Mouse (Mus musculus): ENCODE measurements around the gene Neu3. TPM values are rescaled to one million over a fixed set of nuclear protein-coding genes. Genes with fewer than 3 reads are reported as not detected.

Neu3 gene
- polyA plus RNA-seq, 1 experiment: 0.91 TPM

DNA sequence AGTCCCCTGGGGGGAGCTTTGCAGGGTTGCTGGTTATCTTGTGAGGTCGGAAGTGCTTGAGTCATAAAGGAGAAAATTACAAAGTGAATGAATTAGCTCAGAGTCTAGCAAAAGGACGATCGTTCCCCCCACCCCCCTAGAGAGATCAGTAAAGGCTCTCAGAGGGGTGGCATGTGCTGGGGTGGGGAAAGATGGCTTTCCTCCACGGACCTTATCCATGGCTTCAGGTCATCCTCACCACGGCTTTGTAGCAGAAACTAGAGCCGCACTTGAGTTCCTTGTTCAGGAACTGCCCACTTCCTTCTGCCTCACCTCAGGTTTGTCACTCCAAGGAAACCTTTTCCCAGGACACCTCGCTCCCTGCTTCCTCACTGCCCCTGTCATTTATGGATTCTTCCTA is 35.1 kb upstream of the Neu3 start, which contains the start of gene Spcs2:
TSS of gene Spcs2 (minus strand) at position 101 of the 400 bp plus-strand sequence.
- H3K27ac ChIP-seq (ENCODE audit: control insufficient read depth, insufficient read depth, low read depth, low read length): peak within 1 kb of the TSS; percentile 52
- H3K36me3 ChIP-seq (ENCODE audit: control insufficient read depth, insufficient read depth, low read length): no peaks in the 10 kb centered on the region; the same call in 1 of the 2 replicates
- no peaks in the 10 kb centered on the region; the same call in 1 of the 2 replicates for H3K4me1 ChIP-seq (ENCODE audit: control insufficient read depth, insufficient read depth, low read length)
- no peak for TF ChIP-seq POLR2A (IDR thresholded peaks at IDR 0.05; ENCODE audit: control insufficient read depth, low read depth, low read length)
- TF ChIP-seq CTCF (IDR thresholded peaks at IDR 0.05; ENCODE audit: control insufficient read depth, insufficient read depth, insufficient replicate concordance, low read depth, low read length): no peak
- H3K4me3 ChIP-seq (ENCODE audit: control insufficient read depth, low read depth, low read length): peak within 1 kb of the TSS; percentile 68
- no peaks in the 10 kb centered on the region for H3K27me3 ChIP-seq (ENCODE audit: control insufficient read depth, insufficient read depth, low read length)

DNA sequence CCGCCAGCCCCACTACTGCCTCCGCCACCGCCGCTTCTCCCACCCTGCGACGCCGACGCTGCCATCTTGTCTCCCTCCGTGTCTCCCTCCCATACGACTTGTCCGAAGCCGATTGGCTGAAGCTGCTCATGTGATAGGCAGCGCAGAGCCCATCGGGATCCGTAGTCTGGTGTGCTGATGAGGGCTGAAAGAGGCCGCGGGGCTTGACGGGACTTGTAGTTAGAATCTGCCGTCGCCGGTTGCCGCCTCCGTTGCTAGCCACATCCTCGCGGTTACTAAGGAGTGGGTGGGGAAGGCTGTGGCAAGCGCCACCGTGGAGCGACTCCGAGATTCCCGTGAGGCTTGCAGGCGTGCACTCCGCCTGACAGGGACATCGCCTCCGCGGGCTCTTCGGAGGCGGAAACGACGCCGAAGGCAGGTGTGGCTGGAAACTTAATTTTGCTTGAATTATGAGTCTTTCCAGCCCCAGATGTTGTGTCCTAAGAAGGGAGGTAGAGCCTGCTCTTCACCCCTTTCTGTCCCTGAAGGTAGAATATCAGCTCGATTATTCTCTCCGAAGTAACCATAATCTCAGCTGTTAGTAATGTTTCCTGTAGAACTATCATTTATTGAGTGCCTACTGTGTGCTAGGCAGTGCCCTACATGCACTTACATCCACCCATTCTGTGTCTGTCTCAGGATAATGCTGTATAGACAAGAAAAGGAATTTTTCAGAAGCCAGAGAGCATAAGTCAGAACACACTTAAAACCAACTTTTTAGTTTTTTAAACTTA is 30.8 kb upstream of the Neu3 start, which contains the start of gene Xrra1:
TSS of gene Xrra1 (plus strand) at position 304 of the 773 bp plus-strand sequence.
- Histone ChIP-seq H3K36me3 (ENCODE audit: control insufficient read depth, insufficient read depth, low read length) (no peaks in the 10 kb centered on the region; the same call in 1 of the 2 replicates), H3K4me1 (ENCODE audit: control insufficient read depth, insufficient read depth, low read length) (peaks cover 4% of the 10 kb centered on the region), H3K4me3 (ENCODE audit: control insufficient read depth, low read depth, low read length) (peak within 1 kb of the TSS; percentile 98), H3K27me3 (ENCODE audit: control insufficient read depth, insufficient read depth, low read length) (no peaks in the 10 kb centered on the region), H3K27ac (ENCODE audit: control insufficient read depth, insufficient read depth, low read depth, low read length) (peak within 1 kb of the TSS; percentile 68; the same call in 1 of the 2 replicates)
- TF ChIP-seq CTCF (IDR thresholded peaks at IDR 0.05; ENCODE audit: control insufficient read depth, insufficient read depth, insufficient replicate concordance, low read depth, low read length) (no peak), POLR2A (IDR thresholded peaks at IDR 0.05; ENCODE audit: control insufficient read depth, low read depth, low read length) (peak; percentile 99)

DNA sequence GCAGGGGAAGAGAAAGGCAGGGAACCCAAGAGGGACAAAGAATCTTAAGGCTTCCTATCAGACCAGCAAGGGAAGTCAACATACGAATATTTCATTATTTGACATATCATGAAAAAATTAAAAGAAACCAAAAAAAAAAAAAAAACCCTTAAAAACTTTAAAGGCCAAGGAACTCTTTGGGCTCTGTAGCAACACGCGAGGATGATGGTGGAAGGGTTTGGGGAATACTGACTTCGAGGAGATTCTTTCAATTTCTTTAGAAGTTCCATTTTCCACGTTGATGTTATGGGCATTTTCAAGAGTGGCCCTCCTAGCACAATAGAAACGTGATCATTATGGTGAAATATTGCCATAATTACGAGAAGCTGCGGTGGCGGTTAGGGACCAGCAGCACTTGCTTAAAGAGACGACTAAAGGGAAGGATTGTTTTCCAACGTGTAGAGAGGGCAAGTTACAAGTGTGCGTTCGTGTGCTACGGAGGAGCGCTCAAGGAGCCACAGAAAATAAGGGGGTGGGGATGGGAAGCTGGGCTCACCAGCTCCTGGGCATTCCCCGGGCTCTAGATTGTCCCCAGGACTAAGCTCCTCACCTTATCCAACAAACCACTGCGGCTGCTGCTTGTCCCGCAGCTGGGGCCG is 30.1 kb upstream of the Neu3 start:
- Histone ChIP-seq H3K4me1 (ENCODE audit: control insufficient read depth, insufficient read depth, low read length) (peaks cover 4% of the 10 kb centered on the region), H3K4me3 (ENCODE audit: control insufficient read depth, low read depth, low read length) (peak overlapping the region; percentile 98), H3K27me3 (ENCODE audit: control insufficient read depth, insufficient read depth, low read length) (no peaks in the 10 kb centered on the region), H3K27ac (ENCODE audit: control insufficient read depth, insufficient read depth, low read depth, low read length) (peak overlapping the region; percentile 68; the same call in 1 of the 2 replicates), H3K36me3 (ENCODE audit: control insufficient read depth, insufficient read depth, low read length) (no peaks in the 10 kb centered on the region; the same call in 1 of the 2 replicates)
- TF ChIP-seq POLR2A (IDR thresholded peaks at IDR 0.05; ENCODE audit: control insufficient read depth, low read depth, low read length) (no peak), CTCF (IDR thresholded peaks at IDR 0.05; ENCODE audit: control insufficient read depth, insufficient read depth, insufficient replicate concordance, low read depth, low read length) (no peak)

DNA sequence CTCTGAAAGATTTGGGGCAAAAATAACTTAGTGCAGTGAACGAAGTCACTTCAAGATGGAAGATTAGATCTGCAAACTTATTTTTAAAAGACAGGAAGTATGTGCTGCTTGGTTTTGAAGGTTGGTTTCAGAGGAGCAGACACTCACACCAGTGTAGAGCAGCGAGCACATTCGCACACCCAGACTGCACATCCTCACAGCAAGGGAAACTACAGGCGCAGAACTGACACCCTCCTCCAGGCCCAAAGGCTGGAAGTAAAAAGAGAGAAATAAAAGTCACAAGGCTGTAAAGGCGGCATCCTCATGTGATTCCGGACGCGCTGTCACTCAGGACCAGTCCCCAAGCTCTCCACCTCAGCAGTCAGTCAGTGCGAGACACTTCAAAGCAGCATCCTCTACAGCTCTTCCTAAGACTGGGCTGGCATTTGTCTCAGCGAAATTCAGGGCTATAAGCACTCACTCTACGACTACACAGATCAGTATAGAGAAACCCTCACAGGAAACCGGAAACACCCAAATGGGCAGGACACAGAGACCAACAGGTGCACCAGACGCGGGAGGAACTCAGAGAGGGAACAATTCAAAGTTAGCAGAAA is 28.1 kb upstream of the Neu3 start:
- Histone ChIP-seq H3K4me3 (ENCODE audit: control insufficient read depth, low read depth, low read length) (no peak overlapping the region; the same call in 1 of the 2 replicates), H3K36me3 (ENCODE audit: control insufficient read depth, insufficient read depth, low read length) (no peaks in the 10 kb centered on the region; the same call in 1 of the 2 replicates), H3K27ac (ENCODE audit: control insufficient read depth, insufficient read depth, low read depth, low read length) (no peak overlapping the region), H3K4me1 (ENCODE audit: control insufficient read depth, insufficient read depth, low read length) (peaks cover 4% of the 10 kb centered on the region), H3K27me3 (ENCODE audit: control insufficient read depth, insufficient read depth, low read length) (no peaks in the 10 kb centered on the region)
- no peak for TF ChIP-seq POLR2A (IDR thresholded peaks at IDR 0.05; ENCODE audit: control insufficient read depth, low read depth, low read length)
- no peak for TF ChIP-seq CTCF (IDR thresholded peaks at IDR 0.05; ENCODE audit: control insufficient read depth, insufficient read depth, insufficient replicate concordance, low read depth, low read length)

DNA sequence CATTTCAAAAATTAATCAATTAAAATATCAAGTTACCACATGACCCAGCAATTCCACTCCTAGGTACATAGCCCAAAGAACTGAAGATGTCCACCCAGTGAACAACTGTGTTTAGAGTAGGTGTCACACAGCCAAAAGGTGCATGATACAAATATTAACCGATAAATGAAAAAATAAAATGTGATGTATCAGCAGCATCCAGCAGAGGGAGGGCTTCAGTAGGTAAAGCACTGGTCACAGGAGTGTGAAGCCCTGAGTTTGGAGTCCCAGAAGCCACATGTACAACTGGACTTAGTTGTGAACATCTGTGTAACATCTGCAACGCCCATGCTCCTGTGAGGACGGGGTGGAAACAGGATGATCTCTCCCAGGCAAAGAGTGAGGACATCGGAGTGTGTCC is 26.1 kb upstream of the Neu3 start:
- Histone ChIP-seq H3K36me3 (ENCODE audit: control insufficient read depth, insufficient read depth, low read length) (no peaks in the 10 kb centered on the region; the same call in 1 of the 2 replicates), H3K27ac (ENCODE audit: control insufficient read depth, insufficient read depth, low read depth, low read length) (no peak overlapping the region), H3K4me1 (ENCODE audit: control insufficient read depth, insufficient read depth, low read length) (peaks cover 4% of the 10 kb centered on the region), H3K27me3 (ENCODE audit: control insufficient read depth, insufficient read depth, low read length) (no peaks in the 10 kb centered on the region), H3K4me3 (ENCODE audit: control insufficient read depth, low read depth, low read length) (no peak overlapping the region)
- no peak for TF ChIP-seq CTCF (IDR thresholded peaks at IDR 0.05; ENCODE audit: control insufficient read depth, insufficient read depth, insufficient replicate concordance, low read depth, low read length)
- no peak for TF ChIP-seq POLR2A (IDR thresholded peaks at IDR 0.05; ENCODE audit: control insufficient read depth, low read depth, low read length)

DNA sequence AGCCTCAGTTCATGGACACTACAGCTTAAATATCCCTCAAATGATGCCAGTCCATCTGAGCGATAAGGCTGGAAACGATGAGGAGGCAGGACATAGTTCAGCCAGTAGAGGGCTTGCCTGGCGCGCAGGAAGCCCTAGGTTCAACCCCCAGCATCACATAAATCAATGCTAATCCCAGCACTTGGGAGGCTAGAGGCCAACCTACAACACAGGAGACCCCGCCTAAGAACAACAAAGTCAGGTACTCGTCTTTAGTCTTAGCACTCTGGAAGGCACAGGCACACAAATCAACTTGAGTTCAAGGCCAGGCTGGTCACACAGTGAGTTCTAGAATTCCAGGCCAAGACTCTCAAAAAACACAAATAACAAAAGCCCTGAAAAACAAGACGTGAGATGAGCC is 25.1 kb upstream of the Neu3 start:
- no peak overlapping the region for H3K27ac ChIP-seq (ENCODE audit: control insufficient read depth, insufficient read depth, low read depth, low read length)
- H3K36me3 ChIP-seq (ENCODE audit: control insufficient read depth, insufficient read depth, low read length): no peaks in the 10 kb centered on the region; the same call in 1 of the 2 replicates
- peaks cover 4% of the 10 kb centered on the region for H3K4me1 ChIP-seq (ENCODE audit: control insufficient read depth, insufficient read depth, low read length)

DNA sequence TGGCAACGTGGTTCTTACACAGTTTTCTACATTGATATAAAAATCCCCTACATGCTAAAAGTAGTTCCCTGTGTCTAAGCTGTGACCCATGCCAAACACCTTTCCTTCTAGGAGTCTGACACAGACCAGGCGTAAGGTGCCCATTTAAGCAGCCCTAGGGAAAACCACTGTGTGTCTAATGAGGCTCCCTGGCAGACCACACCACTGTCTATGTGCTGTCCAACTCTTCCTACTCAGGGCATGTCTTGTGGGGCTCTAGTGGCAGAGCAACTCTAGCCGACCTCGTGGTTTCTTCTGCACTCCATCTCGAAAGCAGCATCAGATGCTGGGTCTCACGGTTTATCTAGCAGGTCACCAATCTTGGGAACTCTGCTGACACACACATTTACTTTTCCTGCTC is 23.4 kb upstream of the Neu3 start:
- Histone ChIP-seq H3K36me3 (ENCODE audit: control insufficient read depth, insufficient read depth, low read length) (no peaks in the 10 kb centered on the region; the same call in none of the 2 replicates), H3K27me3 (ENCODE audit: control insufficient read depth, insufficient read depth, low read length) (no peaks in the 10 kb centered on the region), H3K4me3 (ENCODE audit: control insufficient read depth, low read depth, low read length) (no peak overlapping the region), H3K4me1 (ENCODE audit: control insufficient read depth, insufficient read depth, low read length) (no peaks in the 10 kb centered on the region), H3K27ac (ENCODE audit: control insufficient read depth, insufficient read depth, low read depth, low read length) (no peak overlapping the region)
- TF ChIP-seq POLR2A (IDR thresholded peaks at IDR 0.05; ENCODE audit: control insufficient read depth, low read depth, low read length): no peak
- no peak for TF ChIP-seq CTCF (IDR thresholded peaks at IDR 0.05; ENCODE audit: control insufficient read depth, insufficient read depth, insufficient replicate concordance, low read depth, low read length)

More for the DNA sequence above, 25.1 kb upstream of the Neu3 start:
- H3K4me3 ChIP-seq (ENCODE audit: control insufficient read depth, low read depth, low read length): no peak overlapping the region
- TF ChIP-seq POLR2A (IDR thresholded peaks at IDR 0.05; ENCODE audit: control insufficient read depth, low read depth, low read length) (no peak), CTCF (IDR thresholded peaks at IDR 0.05; ENCODE audit: control insufficient read depth, insufficient read depth, insufficient replicate concordance, low read depth, low read length) (no peak)
- H3K27me3 ChIP-seq (ENCODE audit: control insufficient read depth, insufficient read depth, low read length): no peaks in the 10 kb centered on the region

All from testis, adult 2 months (tissue).